Mouse (Mus musculus): Measurements from ENCODE around the gene Igsf6.
A peak's percentile ranks its signal among the peaks of the same experiment; 100 is the strongest.
"Not testable (repeated sequence)": the region's sequence is repeated elsewhere in the genome, so short reads cannot be mapped to it uniquely, and the experiment has no call there.

Igsf6 gene

GRCm38 (mm10) chr7:121053071-121053470 lies 21.3 kb downstream of the Igsf6 start:
- DNase-seq (ENCODE audit: low spot score): no peak

DNA sequence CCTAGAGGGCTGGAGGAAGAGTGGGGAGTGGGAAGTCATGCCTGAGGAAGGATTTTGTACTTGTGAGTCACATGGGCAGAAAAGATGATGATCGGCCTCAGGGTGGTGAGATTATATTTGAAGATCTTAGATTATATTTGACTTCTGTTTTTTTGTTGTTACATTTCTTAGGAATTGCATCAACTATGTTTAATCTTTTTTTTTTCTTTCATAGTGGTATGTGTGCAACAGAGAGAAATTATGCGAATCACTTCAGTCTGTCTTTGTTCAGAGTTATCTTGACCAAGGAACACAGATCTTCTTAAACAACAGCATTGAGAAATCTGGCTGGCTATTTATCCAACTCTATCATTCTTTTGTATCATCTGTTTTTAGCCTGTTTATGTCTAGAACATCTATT lies 26.7 kb downstream of the Igsf6 start:
- DNase-seq (ENCODE audit: low spot score): no peak

DNA sequence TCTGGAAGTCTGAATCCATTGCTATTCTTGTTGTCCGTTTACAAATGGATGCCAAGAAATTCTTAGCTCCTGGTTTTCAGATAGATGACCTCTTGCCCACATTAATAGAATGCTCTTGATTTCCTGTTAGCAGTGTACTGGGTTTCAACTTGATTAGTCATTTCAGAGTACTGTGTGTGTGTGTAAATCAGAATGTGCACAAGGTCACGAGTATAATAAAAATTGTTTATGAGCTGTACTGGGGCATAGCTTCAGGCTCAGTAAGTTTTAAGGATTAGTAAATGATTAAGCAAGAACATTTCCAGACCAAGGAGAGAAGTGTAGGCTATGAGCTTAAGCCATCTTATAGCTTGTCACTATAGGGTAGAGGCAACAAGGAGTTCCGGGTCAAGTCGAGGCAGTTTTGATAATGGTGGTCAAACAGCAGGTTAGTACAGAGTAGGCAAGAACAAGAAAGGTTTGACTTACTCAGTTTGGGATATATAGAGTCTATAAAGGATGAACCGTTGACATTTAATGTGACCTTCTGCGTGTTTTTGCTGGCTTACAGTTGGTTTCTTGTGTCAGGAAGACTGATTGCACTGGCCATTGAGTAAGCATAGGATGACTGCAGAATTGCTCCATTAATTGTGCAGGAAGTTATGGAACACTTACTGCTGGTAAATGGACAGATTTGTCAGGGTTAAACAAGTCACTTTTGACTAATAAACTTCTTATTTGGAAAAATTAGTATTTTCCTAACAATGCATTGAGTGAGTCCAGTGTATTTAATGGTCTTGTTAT lies 28.5 kb downstream of the Igsf6 start:
- DNase-seq (ENCODE audit: low spot score): peak; percentile 56

DNA sequence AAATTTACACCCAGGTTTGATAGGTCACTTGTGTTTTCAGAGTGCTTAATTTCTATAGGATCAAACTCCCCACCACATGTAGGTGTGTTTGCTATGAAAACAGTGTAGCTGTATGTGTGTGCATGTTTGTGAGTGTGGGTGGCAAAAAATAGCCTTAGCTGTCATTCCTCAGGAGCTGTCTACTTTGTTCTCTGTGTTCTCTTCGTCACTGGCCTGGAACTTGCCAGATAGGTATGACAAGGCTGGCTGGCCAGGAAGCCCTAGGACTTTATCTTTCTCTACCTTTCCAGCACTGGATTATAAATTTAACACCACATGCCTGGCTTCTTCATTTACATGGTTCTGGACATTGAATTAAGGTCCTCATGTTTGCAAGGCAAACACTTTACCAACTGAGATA lies 30.1 kb downstream of the Igsf6 start:
- DNase-seq (ENCODE audit: low spot score): no peak

DNA sequence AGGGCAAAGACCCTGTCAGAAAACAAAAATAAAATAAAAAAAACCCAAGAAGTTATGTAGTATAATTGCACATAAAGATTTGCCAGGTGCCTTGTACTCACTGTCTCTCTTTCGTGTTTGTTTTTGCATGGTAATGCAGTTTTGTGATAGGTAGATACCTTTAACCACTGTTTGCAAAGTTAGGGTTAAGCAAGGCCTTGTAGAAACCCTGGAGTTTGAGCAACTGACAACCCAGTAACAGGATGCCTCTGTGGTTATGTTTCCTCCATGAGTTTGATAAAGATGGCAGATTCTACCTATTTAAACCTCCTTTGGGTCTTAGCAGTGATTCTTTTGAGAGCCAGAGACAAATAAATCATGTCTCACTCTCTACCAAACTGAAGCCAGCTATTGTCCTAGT lies 30.9 kb downstream of the Igsf6 start:
- DNase-seq (ENCODE audit: low spot score): no peak

GRCm38 (mm10) chr7:121043004-121043403 lies 31.4 kb downstream of the Igsf6 start:
- DNase-seq (ENCODE audit: low spot score): peak; percentile 23

GRCm38 (mm10) chr7:121041989-121042388 lies 32.4 kb downstream of the Igsf6 start:
- no peak for DNase-seq (ENCODE audit: low spot score)

DNA sequence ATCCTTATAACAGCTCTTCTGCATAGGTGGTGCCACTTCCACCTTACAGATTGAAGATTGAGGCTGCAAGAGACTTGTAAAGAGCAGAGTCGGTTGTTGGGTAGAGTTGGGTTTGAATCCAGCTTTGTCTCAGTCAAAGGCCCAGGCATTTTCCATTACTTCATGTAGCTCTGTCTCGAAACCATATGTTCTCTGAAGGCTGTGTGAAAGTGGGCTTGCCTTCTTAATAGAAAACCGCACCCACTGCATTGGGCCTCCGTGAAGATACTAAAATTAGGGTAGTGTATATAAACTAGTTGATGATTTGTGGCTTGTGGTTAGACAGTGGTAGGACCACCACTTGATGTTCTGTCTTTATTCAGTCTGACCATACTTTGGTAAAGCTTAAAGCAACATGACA lies 33.8 kb downstream of the Igsf6 start:
- DNase-seq (ENCODE audit: low spot score): no peak

DNA sequence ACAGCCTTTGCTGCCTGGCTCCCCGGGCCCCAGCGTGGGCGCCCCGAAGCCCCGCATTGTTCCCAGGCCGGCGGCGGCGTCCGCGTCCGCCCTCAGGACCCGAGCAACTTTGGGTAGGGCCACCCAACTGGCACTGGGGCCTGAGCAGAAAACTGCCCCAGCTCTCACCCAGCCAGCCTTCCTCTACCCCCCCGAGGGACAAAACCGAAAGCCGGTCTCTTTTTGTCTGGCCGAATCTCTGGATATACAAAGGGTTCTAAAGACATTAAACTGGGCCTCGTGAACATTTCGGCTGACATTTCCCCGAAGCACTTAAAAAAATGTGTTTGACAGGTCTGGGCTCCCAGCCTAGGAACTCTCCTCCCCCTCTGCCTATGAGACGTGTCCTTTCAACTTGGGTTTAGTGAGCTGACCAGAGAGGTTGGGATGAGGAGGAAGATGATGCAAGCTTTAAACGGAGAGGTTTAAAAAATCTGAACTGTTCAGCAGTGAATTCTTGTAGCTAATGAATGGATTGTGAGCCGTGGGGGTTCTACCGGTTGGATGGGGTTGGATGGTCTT lies 39.1 kb downstream of the Igsf6 start:
- peak; percentile 80 for DNase-seq (ENCODE audit: low spot score)

GRCm38 (mm10) chr7:121034701-121035141 lies 39.7 kb downstream of the Igsf6 start:
- peak; percentile 19 for DNase-seq (ENCODE audit: low spot score)

- peak; percentile 91 for DNase-seq (ENCODE audit: low spot score)
Measured at GRCm38 (mm10) chr7:121033856-121034652, 40.3 kb downstream of the Igsf6 start, which contains the start of gene Mettl9. Gene Mettl9, plus strand, starts transcription at chr7:121034445.

GRCm38 (mm10) chr7:121029947-121030346 lies 44.4 kb downstream of the Igsf6 start:
- DNase-seq (ENCODE audit: low spot score): not testable (repeated sequence)

DNA sequence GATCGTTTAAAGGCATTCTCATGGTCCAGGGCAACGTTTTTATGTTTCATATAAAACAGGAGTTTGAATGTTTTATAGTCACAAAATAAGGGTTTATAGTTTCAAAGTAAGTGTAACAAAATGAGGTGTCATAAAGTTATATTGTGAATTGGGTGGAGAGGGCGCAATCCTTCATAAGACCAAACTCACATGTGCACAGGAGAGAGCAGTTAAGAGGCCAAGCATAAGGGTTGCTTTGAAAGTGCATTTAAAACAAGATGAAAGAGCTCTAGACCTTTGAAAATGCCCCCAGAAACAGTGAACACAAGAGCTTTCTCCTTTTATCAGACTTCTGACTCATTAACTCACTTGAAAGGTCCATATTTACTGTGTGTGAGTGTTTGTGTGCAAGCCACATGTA lies 48.1 kb downstream of the Igsf6 start:
- DNase-seq (ENCODE audit: low spot score): no peak

GRCm38 (mm10) chr7:121025221-121026008 lies 49.0 kb downstream of the Igsf6 start:
- no peak for DNase-seq (ENCODE audit: low spot score)

- DNase-seq (ENCODE audit: low spot score): no peak
Measured at GRCm38 (mm10) chr7:121020277-121020676, 54.1 kb downstream of the Igsf6 start.

DNA sequence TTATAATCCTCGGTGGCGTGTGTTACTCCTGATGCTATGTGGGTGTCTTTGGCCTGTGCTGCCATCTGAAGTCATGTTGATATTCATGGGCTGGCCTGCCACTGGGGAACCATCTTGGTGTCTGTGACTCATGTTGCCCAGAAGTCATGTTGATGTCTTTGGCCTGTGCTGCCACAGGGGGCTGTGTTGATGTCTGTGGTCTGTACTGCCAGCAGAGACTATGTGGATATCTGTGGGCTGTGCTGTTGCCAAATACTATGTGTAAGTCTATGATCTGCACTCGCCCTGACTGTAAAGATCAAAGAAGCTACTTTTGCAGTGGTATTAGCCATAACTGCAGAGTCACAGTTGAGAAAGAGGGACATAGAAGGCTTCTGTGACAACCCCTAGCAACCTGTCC lies 55.6 kb downstream of the Igsf6 start:
- no peak for DNase-seq (ENCODE audit: low spot score)

- no peak for DNase-seq (ENCODE audit: low spot score)
Measured at GRCm38 (mm10) chr7:121014486-121014885, 59.9 kb downstream of the Igsf6 start.
